Mouse (Mus musculus) forebrain, embryonic 16.5 days (tissue): ENCODE measurements at regions not wholly inside any gene's neighbourhood (a gene's known extent, or its start where the extent isn't known, plus 50 kb on each side); places are given as distances from the start of the nearest gene placed in this dataset.
A peak's percentile ranks its signal among the peaks of the same experiment; 100 is the strongest.

Source experiments
- ATAC-seq: fragments of 200-750 bp; cut with Nextera tagmentation; 2 replicates; pipeline ENCODE4 v1.8.0; 2017; ENCODE audit warnings: mild to moderate bottlenecking, moderate library complexity
- H3K27ac ChIP-seq: fragments of 300-500 bp; sonication (generic); 2 replicates; pipeline ENCODE4 v1.5.1; 2014; ENCODE audit warnings: low read length, control low read depth
- H3K27me3 ChIP-seq: fragments of 300-500 bp; sonication (generic); replicated peaks from 2 replicates; pipeline ENCODE4 v1.6.1; 2014; ENCODE audit warnings: low read length; ENCODE audit not compliant: control insufficient read depth, insufficient read depth
- H3K36me3 ChIP-seq: fragments of 300-500 bp; sonication (generic); 2 replicates; pipeline ENCODE4 v1.6.1; 2014; ENCODE audit not compliant: control insufficient read depth, insufficient read depth
- H3K4me1 ChIP-seq: fragments of 300-500 bp; sonication (generic); replicated peaks from 2 replicates; pipeline ENCODE4 v1.6.1; 2014; ENCODE audit warnings: low read length; ENCODE audit not compliant: control insufficient read depth, insufficient read depth
- H3K4me2 ChIP-seq: fragments of 300-500 bp; sonication (generic); 2 replicates; pipeline ENCODE4 v1.6.1; 2014; ENCODE audit warnings: mild to moderate bottlenecking, low read length, control low read depth
- H3K4me3 ChIP-seq: fragments of 300-500 bp; sonication (generic); replicated peaks from 2 replicates; pipeline ENCODE4 v1.5.1; 2014; ENCODE audit warnings: mild to moderate bottlenecking, low read length, control low read depth
- H3K9ac ChIP-seq: fragments of 300-500 bp; sonication (generic); replicated peaks from 2 replicates; pipeline ENCODE4 v1.6.1; 2014; ENCODE audit warnings: low read depth, low read length, control low read depth
- H3K9me3 ChIP-seq: fragments of 300-500 bp; sonication (generic); 2 replicates; pipeline ENCODE4 v1.6.1; 2016; ENCODE audit warnings: low read length; ENCODE audit not compliant: control insufficient read depth
- WGBS: fragments of 180-500 bp; shearing (Covaris S2); extraction: QIAGEN DNeasy Blood & Tissue Kit; methylation state at CpG from one replicate; pipeline ENCODE4 v1.1.7; 2014; 5-methylcytosine and 5-hydroxymethylcytosine counted together

DNA sequence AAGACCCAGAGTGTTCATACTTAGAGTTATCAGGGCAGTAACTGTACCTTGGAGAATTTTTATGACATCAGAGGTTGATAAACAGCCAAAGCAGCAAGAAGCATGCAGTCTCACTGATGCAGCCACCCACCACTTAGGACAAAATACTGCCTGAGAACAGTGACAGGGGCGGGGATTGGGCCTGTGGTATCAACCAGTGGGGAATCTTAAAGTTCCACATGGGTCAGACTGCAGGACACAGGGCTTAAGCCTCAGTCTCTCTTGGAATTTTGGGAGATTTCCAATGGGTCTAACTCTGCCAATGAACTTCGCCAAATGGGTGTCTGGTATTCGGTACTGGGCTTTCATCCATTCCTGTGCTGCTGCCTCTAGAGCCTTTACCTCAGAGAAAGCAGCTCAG, 88.8 kb upstream of the Stac start:
- Histone ChIP-seq H3K9ac (no peak overlapping the region), H3K4me2 (no peak overlapping the region), H3K9me3 (no peaks in the 10 kb centered on the region), H3K36me3 (no peaks in the 10 kb centered on the region), H3K4me3 (no peak overlapping the region), H3K27ac (no peak overlapping the region), H3K27me3 (no peaks in the 10 kb centered on the region), H3K4me1 (no peaks in the 10 kb centered on the region; the same call in 1 of the 2 replicates)
- ATAC-seq = no peak
- 67% methylated on average over 3 of the region's 3 CpGs for WGBS

DNA sequence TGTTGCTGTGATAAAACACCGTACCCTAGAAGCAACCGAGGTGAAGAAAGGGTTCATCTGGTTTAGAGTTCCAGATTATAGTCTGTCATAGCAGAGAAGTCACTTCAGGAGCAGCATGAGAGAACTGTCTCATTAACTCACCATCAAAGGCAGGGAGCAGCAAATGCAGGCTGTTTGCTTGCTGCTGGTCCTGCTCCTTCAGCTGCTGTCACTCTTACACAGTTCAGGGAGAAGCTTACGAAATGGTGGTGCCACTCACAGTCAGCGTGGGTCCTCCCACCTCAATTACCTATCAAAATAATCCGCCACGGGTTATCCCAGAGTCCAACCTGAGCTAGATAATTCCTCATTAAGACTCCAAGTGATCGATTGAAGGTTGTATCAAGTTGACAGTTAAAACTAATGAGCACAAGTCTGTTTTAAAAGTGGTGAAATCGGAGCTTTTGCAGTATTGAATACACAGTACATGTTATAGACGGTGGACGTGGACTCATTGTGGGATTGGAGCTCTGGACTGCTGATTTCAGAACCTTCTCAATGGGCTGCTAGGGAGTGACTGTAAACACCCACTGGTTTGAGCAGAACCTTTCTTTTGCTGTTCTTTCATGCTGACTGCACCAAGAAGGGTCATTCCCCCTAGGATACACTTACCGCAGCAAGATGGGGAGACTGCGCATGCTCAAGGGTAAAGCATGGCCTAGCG, 87.4 kb upstream of the Stac start:
- H3K36me3 ChIP-seq = no peaks in the 10 kb centered on the region
- H3K4me1 ChIP-seq = no peaks in the 10 kb centered on the region; the same call in 1 of the 2 replicates
- peak; percentile 47; the same call in 1 of the 2 replicates for ATAC-seq
- no peaks in the 10 kb centered on the region for H3K9me3 ChIP-seq
- H3K27me3 ChIP-seq = no peaks in the 10 kb centered on the region
- no peak overlapping the region for H3K4me2 ChIP-seq
- no peak overlapping the region for H3K4me3 ChIP-seq
- H3K27ac ChIP-seq = no peak overlapping the region
- 46% methylated on average over 13 of the region's 13 CpGs for WGBS
- H3K9ac ChIP-seq = no peak overlapping the region

DNA sequence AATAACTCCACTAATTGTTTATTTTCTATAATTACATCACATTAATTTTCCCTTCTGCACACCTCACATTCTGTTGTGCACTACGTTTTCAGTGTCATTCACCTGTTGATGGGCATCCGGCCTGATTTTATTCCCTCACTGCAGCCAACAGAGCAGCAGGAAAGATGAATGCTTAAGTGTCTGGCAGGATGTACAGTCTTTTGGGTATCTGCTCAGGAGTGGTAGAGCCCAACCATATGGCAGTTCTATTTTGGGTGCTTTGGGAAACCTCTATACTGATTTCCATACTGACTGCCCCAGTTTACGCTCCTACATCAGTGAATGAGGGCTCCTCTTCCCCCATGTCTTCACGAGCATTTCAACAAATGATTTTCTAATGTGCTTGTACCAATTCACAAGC, 84.1 kb upstream of the Stac start:
- H3K36me3 ChIP-seq = no peaks in the 10 kb centered on the region
- H3K27ac ChIP-seq = no peak overlapping the region
- no peak overlapping the region for H3K4me3 ChIP-seq
- H3K9ac ChIP-seq = no peak overlapping the region
- ATAC-seq = peak; percentile 61; the same call in 1 of the 2 replicates
- H3K4me1 ChIP-seq = no peaks in the 10 kb centered on the region; the same call in 1 of the 2 replicates
- no peaks in the 10 kb centered on the region for H3K9me3 ChIP-seq
- 66% methylated on average over 4 of the region's 4 CpGs for WGBS
- H3K27me3 ChIP-seq = no peaks in the 10 kb centered on the region
- no peak overlapping the region for H3K4me2 ChIP-seq

DNA sequence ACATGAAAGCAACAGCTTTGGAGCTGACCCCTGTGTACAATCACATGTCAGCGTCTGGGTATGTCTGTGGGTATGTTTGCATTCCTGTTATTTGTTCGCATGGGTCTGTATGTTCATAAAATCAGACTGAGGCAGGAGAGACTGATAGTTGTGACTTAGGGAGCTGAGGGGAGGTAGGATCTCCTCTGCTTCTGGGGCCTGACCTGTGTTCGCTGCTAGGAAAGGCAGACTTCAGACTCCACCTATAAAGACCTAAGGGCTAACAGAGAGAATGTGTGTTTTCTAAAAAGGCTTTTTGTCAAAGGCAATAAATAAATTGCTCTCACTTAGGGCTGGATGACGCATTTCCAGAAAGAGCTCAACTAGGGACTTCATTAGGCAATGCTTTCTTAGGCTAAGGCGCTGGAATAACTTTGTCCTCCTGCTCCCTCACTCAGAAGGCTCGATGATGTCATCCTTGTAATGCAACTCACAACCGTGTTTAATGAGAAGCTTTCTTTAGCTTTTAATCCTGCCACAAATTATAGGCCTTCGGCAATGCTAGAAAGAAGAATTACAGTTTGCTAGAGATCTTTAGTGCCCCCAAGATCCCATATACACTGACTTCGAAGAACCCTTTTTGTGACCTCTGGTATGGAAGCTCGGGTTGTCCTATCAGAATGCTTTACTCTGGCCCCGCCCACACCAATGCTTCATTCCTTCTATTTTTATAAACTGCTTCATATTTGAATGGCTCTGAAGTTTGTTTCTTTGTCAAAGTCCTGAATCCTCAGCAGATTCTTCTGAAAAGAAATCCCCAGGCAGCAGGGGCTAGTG, 72.7 kb upstream of the Stac start:
- no peaks in the 10 kb centered on the region for H3K4me1 ChIP-seq
- ATAC-seq = peak; percentile 54; the same call in 1 of the 2 replicates
- 46% methylated on average over 11 of the region's 11 CpGs for WGBS
- no peaks in the 10 kb centered on the region for H3K36me3 ChIP-seq
- H3K27ac ChIP-seq = no peak overlapping the region
- H3K4me2 ChIP-seq = no peak overlapping the region
- H3K4me3 ChIP-seq = no peak overlapping the region
- H3K9ac ChIP-seq = no peak overlapping the region
- no peaks in the 10 kb centered on the region for H3K27me3 ChIP-seq
- no peaks in the 10 kb centered on the region for H3K9me3 ChIP-seq

DNA sequence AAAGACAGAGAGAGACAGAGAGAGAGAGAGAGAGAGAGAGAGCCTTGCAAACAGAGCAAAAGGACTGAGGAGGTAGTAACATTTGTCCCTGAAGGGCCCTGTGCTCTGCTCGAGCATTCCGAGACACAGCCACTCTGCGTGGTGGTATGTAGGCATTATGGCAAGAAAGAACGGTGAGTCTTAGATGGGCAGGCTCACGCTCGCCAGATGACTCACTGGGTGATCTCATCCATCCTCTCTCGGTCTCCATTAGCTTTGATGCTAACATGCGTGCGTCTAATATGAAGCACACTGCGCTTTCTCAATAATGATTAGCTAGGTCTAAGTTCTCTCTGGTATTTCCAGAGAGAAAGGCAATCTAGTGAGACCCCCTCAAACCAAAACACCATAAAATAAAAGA, 65.1 kb upstream of the Stac start:
- no peak for ATAC-seq
- H3K9me3 ChIP-seq = no peaks in the 10 kb centered on the region
- no peak overlapping the region for H3K4me2 ChIP-seq
- H3K9ac ChIP-seq = no peak overlapping the region
- no peaks in the 10 kb centered on the region for H3K36me3 ChIP-seq
- no peaks in the 10 kb centered on the region for H3K4me1 ChIP-seq
- 70% methylated on average over 10 of the region's 10 CpGs for whole genome bisulfite sequencing
- no peak overlapping the region for H3K4me3 ChIP-seq
- H3K27me3 ChIP-seq = no peaks in the 10 kb centered on the region
- H3K27ac ChIP-seq = no peak overlapping the region

DNA sequence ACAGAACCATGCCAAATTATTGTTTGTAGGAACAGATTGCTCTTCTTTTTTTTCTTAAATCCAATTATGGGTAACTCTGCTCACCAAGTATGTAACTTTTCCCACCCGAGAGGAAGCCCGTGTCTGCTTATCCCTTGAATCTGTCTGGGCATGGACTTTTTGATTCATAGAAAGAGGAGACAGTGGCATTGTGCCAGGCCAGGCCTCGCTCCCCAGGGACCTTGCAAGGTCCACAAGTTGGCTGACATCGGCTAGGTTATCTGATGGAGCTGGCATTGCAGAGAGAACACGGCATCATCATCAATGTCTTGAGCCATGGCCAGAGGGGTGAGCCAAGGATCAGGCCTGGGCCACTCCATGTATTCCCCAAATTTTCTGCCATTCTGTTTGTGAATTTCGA, 56.0 kb upstream of the Stac start:
- H3K9ac ChIP-seq = no peak overlapping the region
- H3K27me3 ChIP-seq = no peaks in the 10 kb centered on the region
- 73% methylated on average over 6 of the region's 6 CpGs for WGBS
- H3K9me3 ChIP-seq = no peaks in the 10 kb centered on the region
- H3K36me3 ChIP-seq = no peaks in the 10 kb centered on the region
- peaks cover 3% of the 10 kb centered on the region for H3K4me1 ChIP-seq
- no peak for ATAC-seq
- no peak overlapping the region for H3K27ac ChIP-seq
- no peak overlapping the region for H3K4me2 ChIP-seq
- no peak overlapping the region for H3K4me3 ChIP-seq

DNA sequence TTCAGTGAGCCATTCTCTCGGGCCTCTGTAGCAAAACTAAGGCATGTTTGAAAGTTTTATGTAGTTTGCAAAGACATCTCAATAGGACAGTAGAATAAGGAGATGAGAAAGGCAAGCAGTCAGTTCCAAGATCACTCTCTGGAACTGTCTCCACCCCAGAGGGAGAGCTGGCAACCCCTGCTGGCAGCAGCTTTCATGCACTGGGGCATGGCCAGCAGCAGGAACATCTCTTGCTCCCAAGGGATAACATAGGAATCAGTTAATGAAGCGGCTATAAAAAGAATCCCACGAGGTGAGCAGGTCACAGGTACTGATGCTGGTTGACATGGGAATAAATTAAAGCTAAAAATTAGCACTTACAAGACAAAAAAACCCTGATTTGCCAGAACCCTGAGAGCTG, 55.1 kb upstream of the Stac start:
- H3K27me3 ChIP-seq = no peaks in the 10 kb centered on the region
- no peak for ATAC-seq
- no peaks in the 10 kb centered on the region for H3K9me3 ChIP-seq
- no peak overlapping the region for H3K4me2 ChIP-seq
- H3K4me3 ChIP-seq = no peak overlapping the region
- peaks cover 3% of the 10 kb centered on the region for H3K4me1 ChIP-seq
- no peak overlapping the region for H3K9ac ChIP-seq
- no peak overlapping the region for H3K27ac ChIP-seq
- H3K36me3 ChIP-seq = no peaks in the 10 kb centered on the region
- 40% methylated on average over 3 of the region's 3 CpGs for WGBS
